Mouse (Mus musculus) mouse trophoblast stem cell (cell line): Measurements from ENCODE around the gene Nalcn.

Experiments
- in situ Hi-C, 2 experiments: fragments of 300-500 bp; cut with MseI, MboI; formaldehyde crosslinking; loops; 2 replicates in 1 of 2; 3 replicates in 1 of 2; pipeline ENCODE4 v1.15.1; 2025

The Nalcn gene

GRCm38 (mm10) chr14:123512923-123513322, 114.0 kb downstream of the Nalcn start:
- in situ Hi-C loops, result no loop called here

DNA sequence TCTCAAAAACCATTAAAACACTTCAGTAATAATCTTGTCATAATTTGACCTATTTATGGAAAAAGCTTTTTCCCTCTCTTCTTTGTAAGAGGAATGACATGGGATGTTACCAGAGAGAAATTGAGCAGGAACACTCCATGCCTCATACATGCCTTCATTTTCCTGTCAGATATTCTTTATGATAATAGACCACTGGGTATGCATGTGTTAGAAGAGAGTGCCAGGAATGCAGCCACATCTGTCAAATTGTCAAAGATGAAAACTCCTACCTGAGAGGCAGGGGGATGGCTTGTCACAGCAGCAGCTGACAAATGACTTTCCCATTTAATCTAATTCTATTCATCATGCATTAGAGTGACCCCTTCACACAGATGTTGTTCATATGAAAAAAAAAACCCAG, 131.4 kb downstream of the Nalcn start:
- in situ Hi-C loops, result no loop called here

DNA sequence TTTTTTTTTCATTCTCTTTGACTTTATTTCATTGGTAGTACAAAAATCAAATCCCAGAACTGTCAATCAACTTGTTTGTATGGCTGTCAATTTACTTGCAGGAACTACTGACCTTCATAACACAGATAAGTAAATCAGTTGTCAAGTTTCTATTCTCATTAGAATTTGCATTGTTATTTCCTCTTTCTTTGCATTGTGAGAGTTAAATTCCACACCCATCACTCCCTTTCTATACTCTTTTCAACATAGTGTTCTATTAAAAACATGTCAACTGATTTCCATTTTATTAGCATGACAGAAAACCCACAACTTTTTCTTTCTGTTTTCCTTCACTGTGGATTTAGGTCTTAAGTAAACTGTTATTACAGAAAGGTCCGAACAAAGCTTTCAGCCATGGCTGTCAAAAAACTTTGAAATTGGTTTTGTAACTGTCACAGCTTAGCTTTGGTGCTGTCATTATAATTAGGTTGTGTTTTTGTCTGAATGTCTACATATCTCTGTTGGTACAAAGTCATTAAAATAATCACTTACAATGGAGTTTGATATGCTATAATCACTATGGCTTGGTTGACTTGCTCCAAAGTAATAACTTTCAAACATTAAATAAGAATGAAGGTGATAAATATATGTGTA, 138.3 kb downstream of the Nalcn start:
- in situ Hi-C loops, result no loop called here

DNA sequence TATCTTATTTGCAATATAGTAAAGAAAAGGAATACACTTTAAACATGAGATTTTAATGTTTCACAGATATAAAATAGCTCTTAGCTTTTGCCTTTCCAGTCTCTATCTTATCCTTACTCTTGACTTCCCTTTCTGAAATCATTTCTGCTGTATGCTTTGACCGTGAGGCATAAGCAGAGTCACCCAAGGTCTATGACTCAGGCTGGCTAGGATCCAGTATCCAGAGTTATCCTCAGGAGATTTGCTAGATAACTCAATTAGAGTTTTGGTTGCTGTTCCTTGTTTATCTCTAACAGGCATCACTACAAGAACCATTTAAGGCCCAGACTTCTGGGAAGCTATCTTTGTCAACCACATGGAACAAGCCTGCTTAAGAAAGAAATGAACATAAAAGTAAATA, 164.9 kb downstream of the Nalcn start:
- in situ Hi-C loops, result no loop called here

GRCm38 (mm10) chr14:123446031-123446430, 180.9 kb downstream of the Nalcn start:
- in situ Hi-C loops, result no loop called here

- in situ Hi-C loops, result no loop called here
Observed at GRCm38 (mm10) chr14:123435542-123435941, 191.4 kb downstream of the Nalcn start.

DNA sequence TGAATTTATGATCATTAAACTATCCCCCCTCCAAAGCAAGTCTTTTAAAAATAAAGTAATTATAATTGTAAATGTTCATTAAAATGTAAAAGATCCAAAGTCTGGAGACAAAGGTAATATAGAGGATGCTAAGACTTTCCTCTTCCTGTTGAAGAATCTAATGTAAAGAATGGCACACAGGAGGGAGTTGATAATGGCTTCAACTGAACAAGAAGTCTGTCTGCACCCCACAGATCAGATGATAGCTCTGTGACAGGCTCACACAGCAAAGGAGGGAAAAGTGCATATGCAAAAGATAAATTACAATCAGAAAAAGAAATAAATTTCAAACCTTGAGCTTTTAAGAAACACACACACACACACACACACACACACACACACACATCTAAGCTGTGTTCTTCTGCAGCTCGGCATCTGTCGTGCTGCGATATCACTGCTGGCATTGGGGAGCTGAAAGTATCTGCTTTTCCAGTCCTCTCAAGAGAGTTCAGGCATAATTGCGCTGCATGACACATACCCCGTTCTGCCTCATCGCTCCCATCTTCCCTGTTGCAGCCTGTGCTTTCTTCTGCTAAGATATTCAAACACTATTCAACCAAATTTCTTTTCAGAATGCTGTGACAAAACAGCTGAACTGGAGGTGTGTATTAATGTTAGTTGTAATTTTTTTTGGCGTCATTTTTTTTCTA, 250.6 kb downstream of the Nalcn start:
- in situ Hi-C loops, result no loop called here

GRCm38 (mm10) chr14:123371522-123371921, 255.4 kb downstream of the Nalcn start:
- in situ Hi-C loops, result no loop called here

GRCm38 (mm10) chr14:123359691-123360090, 267.3 kb downstream of the Nalcn start:
- in situ Hi-C loops, result no loop called here

DNA sequence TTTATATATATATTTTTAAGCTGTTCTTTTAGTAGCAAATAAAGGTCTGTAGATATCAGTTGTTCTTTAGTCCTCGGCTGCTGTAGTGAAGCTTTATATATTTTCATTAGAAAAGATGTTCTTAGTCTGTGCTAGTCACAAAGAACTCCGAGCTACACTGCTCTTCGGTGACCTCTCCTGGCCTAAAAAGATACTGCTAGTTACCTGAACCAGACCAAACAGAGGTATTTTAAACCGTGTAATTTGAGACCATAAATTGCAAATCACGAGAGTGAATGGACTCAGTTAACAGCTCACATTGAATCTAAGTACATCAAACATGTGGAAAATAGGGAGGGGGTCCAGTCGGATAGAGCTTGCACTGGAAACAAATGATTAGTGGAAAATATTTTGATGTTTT, 274.0 kb downstream of the Nalcn start:
- in situ Hi-C loops, result no loop called here

DNA sequence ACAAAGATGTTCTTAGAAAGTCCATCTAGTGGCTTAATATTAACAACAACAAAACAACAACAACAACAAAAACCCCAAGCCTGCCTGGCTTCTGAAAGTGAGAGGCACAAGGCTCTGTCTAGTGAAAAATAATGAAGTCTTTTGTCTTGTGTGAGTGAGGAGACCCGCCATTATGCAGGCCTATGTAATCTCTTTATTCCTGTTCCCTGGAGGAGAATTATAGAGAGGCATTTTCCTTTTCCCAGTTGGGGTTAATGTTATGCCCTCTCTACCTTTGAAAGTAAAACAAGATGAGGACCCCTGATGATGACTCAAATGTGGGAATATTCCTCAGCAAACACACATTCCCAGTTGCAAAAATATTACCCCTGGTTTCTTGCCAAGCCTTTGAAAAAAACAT, 295.1 kb downstream of the Nalcn start:
- in situ Hi-C loops, result no loop called here

GRCm38 (mm10) chr14:123314369-123314768, 312.6 kb downstream of the Nalcn start:
- in situ Hi-C loops, result loop anchor here in 1 of 2 experiments (10.0 kb wide), 1 partner anchor 360 kb away; no protein-coding TSS in a partner anchor

DNA sequence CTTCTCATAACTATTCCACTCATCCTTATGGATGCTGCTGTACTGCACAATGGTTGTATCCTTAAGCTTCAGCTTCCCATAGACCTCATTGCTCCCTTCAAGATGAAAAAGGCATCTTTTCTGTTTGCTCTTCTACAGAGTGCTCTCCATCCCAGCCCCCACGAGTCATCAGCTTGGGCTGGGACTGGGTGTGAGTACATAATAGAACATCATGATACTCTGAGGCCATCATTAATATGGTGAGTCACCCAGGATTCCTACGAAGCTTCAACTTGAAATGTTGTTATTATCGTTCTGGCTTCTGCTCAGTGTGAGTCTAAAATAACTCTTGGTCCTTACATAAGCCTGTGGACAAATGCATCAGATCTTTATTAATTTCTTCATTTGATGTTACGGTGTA, 314.6 kb downstream of the Nalcn start:
- in situ Hi-C loops, result loop anchor here in 1 of 2 experiments (10.0 kb wide), 1 partner anchor 358 kb away; no protein-coding TSS in a partner anchor

- in situ Hi-C loops, result no loop called here
Observed at GRCm38 (mm10) chr14:123296068-123296467, 330.9 kb downstream of the Nalcn start.

GRCm38 (mm10) chr14:123291118-123292007, 335.6 kb downstream of the Nalcn start:
- in situ Hi-C loops, result no loop called here

DNA sequence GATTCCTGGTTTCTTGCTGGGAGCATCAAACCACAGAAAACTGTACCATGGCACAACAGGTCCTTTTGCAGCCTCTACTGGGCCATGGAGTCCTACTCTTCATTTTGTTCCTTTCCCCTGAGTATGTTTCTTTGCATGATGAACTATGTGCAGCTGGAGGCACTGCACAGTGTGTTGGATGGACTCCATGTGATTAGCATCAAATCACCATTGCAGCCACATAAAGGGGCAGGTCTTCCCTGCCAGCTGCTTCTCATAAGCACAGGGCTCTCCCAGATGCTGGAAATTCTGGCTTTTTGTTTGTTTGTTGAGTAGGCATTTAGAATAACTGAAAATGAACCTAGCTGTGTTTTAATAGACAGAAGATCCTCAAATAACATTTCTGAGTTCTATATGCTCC, 344.8 kb downstream of the Nalcn start:
- in situ Hi-C loops, result no loop called here

DNA sequence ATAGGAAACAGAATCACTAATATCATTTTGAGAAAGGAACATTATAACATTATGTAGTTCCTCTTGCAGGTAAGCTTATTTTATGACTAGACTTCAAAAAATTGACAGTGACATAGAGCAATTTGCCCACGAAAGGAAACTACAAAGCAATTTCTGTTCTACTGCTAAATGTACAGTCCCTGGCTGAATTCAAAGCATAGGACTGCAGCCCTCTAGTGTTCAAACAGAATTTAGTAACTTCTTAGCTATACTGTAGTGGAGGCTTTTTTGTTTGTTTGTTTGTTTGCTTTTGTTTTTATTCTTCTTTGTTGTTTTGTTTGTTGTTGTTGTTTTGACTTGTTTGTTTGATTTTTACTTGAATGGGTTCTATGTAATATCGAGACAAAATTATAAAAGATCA, 354.8 kb downstream of the Nalcn start:
- in situ Hi-C loops, result no loop called here

DNA sequence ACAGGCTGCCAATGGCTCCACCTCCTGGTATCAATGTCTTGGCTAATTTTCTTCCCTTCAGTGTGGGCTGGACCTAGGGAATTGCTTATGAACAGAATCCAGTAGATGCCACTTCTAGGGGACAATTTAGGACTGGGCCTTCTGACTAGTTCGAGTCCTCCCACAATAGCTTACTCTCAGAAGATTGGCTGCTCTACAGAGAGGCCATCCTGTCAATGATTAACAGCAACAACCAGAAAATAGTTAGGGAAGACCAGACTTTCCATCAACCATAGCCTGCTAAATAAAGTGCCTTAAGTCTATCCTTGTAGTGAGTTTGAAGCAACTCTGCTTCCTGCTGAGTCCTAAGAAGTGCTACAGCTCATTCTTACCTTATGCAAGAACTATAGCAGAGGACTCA, 386.2 kb downstream of the Nalcn start:
- in situ Hi-C loops, result no loop called here

DNA sequence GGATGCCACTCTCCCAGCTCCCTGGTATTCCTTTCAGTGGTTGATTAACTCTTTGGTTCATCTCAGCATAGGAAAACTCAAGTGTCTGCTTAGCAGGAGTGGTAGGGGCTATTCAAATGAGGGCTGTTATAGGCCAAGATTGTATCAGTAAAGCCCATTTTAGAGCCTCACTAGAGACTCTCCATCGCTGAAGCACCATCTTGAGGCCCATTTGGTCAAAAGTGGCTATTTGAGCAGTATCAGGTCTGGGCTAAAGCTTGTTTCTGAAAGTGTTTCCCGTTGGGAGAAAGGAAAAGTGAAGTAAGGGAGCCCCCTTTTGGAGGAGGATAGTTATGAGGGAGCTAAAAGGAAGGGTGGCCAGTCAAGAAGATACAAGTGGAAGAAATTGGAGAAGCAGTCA, 387.0 kb downstream of the Nalcn start:
- in situ Hi-C loops, result no loop called here

- in situ Hi-C loops, result no loop called here
Observed at GRCm38 (mm10) chr14:123237002-123237401, 389.9 kb downstream of the Nalcn start.

DNA sequence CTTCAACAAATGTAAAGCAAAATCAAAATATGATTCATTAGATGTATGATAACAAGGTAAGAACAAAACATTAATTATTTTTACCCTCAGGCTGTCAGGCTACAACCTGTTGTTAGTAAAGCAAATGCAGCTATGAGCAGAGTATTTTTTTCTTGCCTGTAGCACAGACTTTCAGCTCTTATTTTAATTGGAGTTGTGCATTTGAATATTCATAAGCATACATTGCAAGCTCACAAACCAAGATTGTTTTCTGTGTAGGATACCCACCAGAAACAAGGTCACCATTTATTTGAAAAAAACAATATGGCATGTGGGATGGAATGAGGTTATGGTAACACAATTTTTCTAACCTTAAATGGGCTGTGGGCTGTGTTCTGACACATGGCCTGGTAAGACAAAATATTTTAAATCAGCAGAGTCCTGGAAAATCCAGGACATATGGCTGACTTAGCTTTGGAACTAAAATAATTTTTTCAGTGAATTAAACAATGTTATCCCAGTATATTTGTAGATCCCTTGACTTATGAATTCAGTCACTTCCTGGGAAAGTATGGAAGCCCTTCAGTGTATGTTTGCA, 394.2 kb downstream of the Nalcn start:
- in situ Hi-C loops, result no loop called here
